ENCODE assay signal across 27 mouse cellular contexts in the genomic region with DNA sequence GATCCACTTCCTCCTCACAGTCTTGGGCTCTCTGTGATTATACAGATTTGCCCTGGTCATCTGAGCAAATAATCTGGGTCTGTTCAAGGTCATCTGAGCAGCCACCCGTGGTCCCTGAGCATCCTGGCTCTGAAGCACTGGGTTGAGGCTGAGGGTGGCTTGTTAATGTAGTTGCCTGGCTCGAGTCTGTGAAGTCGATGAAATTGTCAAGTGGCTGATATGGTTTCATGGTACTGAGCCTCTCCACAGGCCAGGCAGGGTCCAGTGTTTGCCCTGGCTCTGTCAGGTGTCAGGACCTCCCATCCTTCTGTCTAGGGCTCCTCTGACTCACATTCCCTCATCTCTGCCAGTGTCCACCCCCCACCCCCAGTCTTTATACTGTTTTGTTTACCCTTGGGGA. TPM values are rescaled to one million over a fixed set of nuclear protein-coding genes. Genes with fewer than 3 reads are reported as not detected.
DNase-seq lines count a peak whose midpoint lies in the region; ATAC-seq and TF ChIP-seq lines count a peak whose summit lies in the region.
"Had no signal": no experiment of that assay in that cellular context is flagged by ENCODE, and none has a peak within 500 bp of the region (broad histone marks: within the 10 kb centered on the region; RNA-seq: fewer than 3 reads in every experiment).

No protein-coding gene starts in this region.

- no peak overlapping the region for H3K4me3 ChIP-seq in heart, embryonic 11.5 days (ENCODE audit: low read depth, low read length)
- H3K4me3 ChIP-seq in heart, embryonic 14.5 days (ENCODE audit: control insufficient read depth in 1 of 2, insufficient read depth in 1 of 2, low read depth in 1 of 2, low read length in 2 of 2): no peak overlapping the region
- no peak overlapping the region for H3K4me3 ChIP-seq in heart, postnatal 0 days (ENCODE audit: low read depth, low read length)
- H3K4me3 ChIP-seq: forebrain, embryonic 10.5 days; forebrain, embryonic 13.5 days; hindbrain, embryonic 12.5 days; hindbrain, embryonic 15.5 days had no signal

- no peaks in the 10 kb centered on the region for H3K27me3 ChIP-seq in heart, embryonic 11.5 days (ENCODE audit: control insufficient read depth, insufficient read depth, low read length)
- H3K27me3 ChIP-seq in heart, embryonic 14.5 days (ENCODE audit: control insufficient read depth, insufficient read depth, low read length): no peaks in the 10 kb centered on the region
- no peaks in the 10 kb centered on the region for H3K27me3 ChIP-seq in heart, postnatal 0 days (ENCODE audit: control insufficient read depth, insufficient read depth, low read length)
- H3K27me3 ChIP-seq: forebrain, embryonic 13.5 days; hindbrain, embryonic 12.5 days; hindbrain, embryonic 15.5 days had no signal

- peak overlapping the region; percentile 12 for H3K27ac ChIP-seq in heart, embryonic 11.5 days (ENCODE audit: low read depth, low read length)
- peak overlapping the region; percentile 58 to 66 for H3K27ac ChIP-seq in heart, embryonic 14.5 days (replicated peaks in 1 of 2; ENCODE audit: control insufficient read depth in 1 of 2, insufficient read depth in 1 of 2, low read depth in 2 of 2, low read length in 2 of 2)
- H3K27ac ChIP-seq in heart, postnatal 0 days (ENCODE audit: low read depth): no peak overlapping the region
- H3K27ac ChIP-seq: forebrain, embryonic 10.5 days; forebrain, embryonic 13.5 days; hindbrain, embryonic 12.5 days; hindbrain, embryonic 15.5 days had no signal

- TF ChIP-seq CTCF in heart, postnatal 0 days (IDR thresholded peaks at IDR 0.05; ENCODE audit: low read depth): no peak

- peak; percentile 63; the same call in 1 of the 2 replicates for ATAC-seq in heart, embryonic 11.5 days (replicated peaks; ENCODE audit: insufficient number of reproducible peaks, low FRiP score, low TSS enrichment)
- ATAC-seq in heart, embryonic 14.5 days (ENCODE audit: insufficient number of reproducible peaks, insufficient read depth, low FRiP score, low read depth): peak; percentile 27; the same call in 1 of the 2 replicates
- peak; percentile 53; the same call in 1 of the 2 replicates for ATAC-seq in heart, postnatal 0 days (ENCODE audit: insufficient read depth, low read depth)
- ATAC-seq: CD4-positive, CD25-positive, alpha-beta regulatory T cell, adult 4 months; forebrain, embryonic 13.5 days; forebrain, embryonic 16.5 days; intestine, postnatal 0 days had no signal

- DNase-seq in heart, postnatal 25 days (ENCODE audit: low spot score): no peak
- no peak for DNase-seq in heart, postnatal 36 days
- DNase-seq in heart, postnatal 0 days (ENCODE audit: low spot score): no peak
- no peak for DNase-seq in heart, postnatal 10 days
- DNase-seq: adrenal gland, adult 2 months; adrenal gland, postnatal 36 days; cerebellum, adult 18-20 months; cerebellum, adult 9-10 months; cerebellum, postnatal 14 days; gastrocnemius, postnatal 10 days; gastrocnemius, postnatal 36 days; kidney, adult 2 months had no signal

- 25% methylated on average over 3 of the region's 3 CpGs for WGBS in heart, embryonic 11.5 days (ENCODE audit: insufficient replicate concordance)
- WGBS in heart, embryonic 14.5 days: 20% methylated on average over 3 of the region's 3 CpGs
- WGBS in heart, postnatal 0 days: 36% methylated on average over 3 of the region's 3 CpGs

- no peak for TF ChIP-seq EP300 in heart, postnatal 0 days (IDR thresholded peaks at IDR 0.05; ENCODE audit: low read depth)

- intact Hi-C loops in heart, postnatal 25 days (cut with DNase I): no loop called here
- intact Hi-C loops in heart, postnatal 36 days (cut with DNase I): no loop called here
- intact Hi-C loops in heart, postnatal 10 days (cut with DNase I): no loop called here

- H3K36me3 ChIP-seq in heart, embryonic 11.5 days (ENCODE audit: control insufficient read depth, insufficient read depth, low read length): no peaks in the 10 kb centered on the region
- H3K36me3 ChIP-seq in heart, embryonic 14.5 days (ENCODE audit: control insufficient read depth, insufficient read depth, low read length): no peaks in the 10 kb centered on the region
- H3K36me3 ChIP-seq in heart, postnatal 0 days (replicated peaks; ENCODE audit: control insufficient read depth, insufficient read depth, low read length): no peaks in the 10 kb centered on the region
- H3K36me3 ChIP-seq: forebrain, embryonic 10.5 days; hindbrain, embryonic 12.5 days; hindbrain, embryonic 15.5 days had no signal

- H3K4me1 ChIP-seq in heart, embryonic 11.5 days (ENCODE audit: control insufficient read depth, insufficient read depth, low read length): peaks cover 28% of the 10 kb centered on the region
- H3K4me1 ChIP-seq in heart, embryonic 14.5 days (ENCODE audit: control insufficient read depth in 2 of 2, insufficient read depth in 2 of 2, low read length in 2 of 2): peaks cover 26 to 35% of the 10 kb centered on the region in 2 experiments
- H3K4me1 ChIP-seq in heart, postnatal 0 days (ENCODE audit: control insufficient read depth, insufficient read depth): no peaks in the 10 kb centered on the region
- H3K4me1 ChIP-seq: forebrain, embryonic 13.5 days; hindbrain, embryonic 15.5 days had no signal

- H3K4me2 ChIP-seq in heart, embryonic 11.5 days: no peak overlapping the region
- H3K4me2 ChIP-seq in heart, embryonic 14.5 days (ENCODE audit: low read length): no peak overlapping the region
- H3K4me2 ChIP-seq in heart, postnatal 0 days (ENCODE audit: low read depth, low read length): no peak overlapping the region
- H3K4me2 ChIP-seq: forebrain, embryonic 13.5 days; hindbrain, embryonic 12.5 days; hindbrain, embryonic 15.5 days had no signal

- no peaks in the 10 kb centered on the region for H3K9me3 ChIP-seq in heart, embryonic 11.5 days (replicated peaks; ENCODE audit: control insufficient read depth, low read length)
- H3K9me3 ChIP-seq in heart, embryonic 14.5 days (ENCODE audit: control insufficient read depth, low read length): no peaks in the 10 kb centered on the region
- no peaks in the 10 kb centered on the region for H3K9me3 ChIP-seq in heart, postnatal 0 days (replicated peaks; ENCODE audit: control insufficient read depth, low read length)
- H3K9me3 ChIP-seq: forebrain, embryonic 10.5 days; forebrain, embryonic 13.5 days; hindbrain, embryonic 12.5 days; hindbrain, embryonic 15.5 days had no signal

- no peak overlapping the region for H3K9ac ChIP-seq in heart, embryonic 11.5 days (ENCODE audit: low read depth, low read length)
- no peak overlapping the region for H3K9ac ChIP-seq in heart, embryonic 14.5 days (ENCODE audit: low read length)
- no peak overlapping the region for H3K9ac ChIP-seq in heart, postnatal 0 days (replicated peaks; ENCODE audit: low read depth, low read length)
- H3K9ac ChIP-seq: forebrain, embryonic 13.5 days; hindbrain, embryonic 12.5 days; hindbrain, embryonic 15.5 days had no signal

RNA-seq across cellular contexts. Expression of gene Spocd1, which starts 25.5 kb away (rescaled TPM):
- polyA plus RNA-seq in heart, embryonic 11.5 days (2014; fragmentation: Nextera tagmentation; extraction: Ambion mirVana): 0.34 and 0.38 TPM in 2 replicates
- under 1 TPM in 1 of 2 experiments, not detected in 1; 0.08 TPM for total RNA-seq in heart, postnatal 25 days (2021)
- polyA plus RNA-seq in heart, embryonic 14.5 days (2014; fragmentation: Nextera tagmentation; extraction: Ambion mirVana): 0.24 and 0.47 TPM in 2 replicates
- total RNA-seq in heart, postnatal 36 days (2021): not detected
- total RNA-seq in heart, postnatal 0 days (2014; rRNA removed; ENCODE audit: low replicate concordance): 0.70 TPM in 1 of 2 replicates, not detected in the other
- 0.04 and 0.05 TPM in 2 replicates for polyA plus RNA-seq in heart, postnatal 0 days (2015; fragmentation: Nextera tagmentation; extraction: Ambion mirVana)
- under 1 TPM in 1 of 2 experiments, not detected in 1; 0.07 TPM for total RNA-seq in heart, postnatal 10 days (2021)
- total RNA-seq: gastrocnemius, adult 18-20 months; gastrocnemius, postnatal 10 days; gastrocnemius, postnatal 36 days; granulocyte monocyte progenitor cell, adult 5-6 weeks; hematopoietic stem cell, adult 5-6 weeks; MEL had no signal
- polyA plus RNA-seq: CD4-positive, CD25-positive, alpha-beta regulatory T cell, adult 4 months; embryonic facial prominence, embryonic 11.5 days; forebrain, embryonic 10.5 days; forebrain, embryonic 13.5 days; forebrain, embryonic 16.5 days; intestine, postnatal 0 days; kidney, adult 2 months; kidney, embryonic 14.5 days had no signal
